Mouse (Mus musculus) embryonic fibroblast, embryonic 13.5 days (primary cell): Measurements from ENCODE around the gene Ankrd37.

Experiments
- CTCF ChIP-seq: IDR thresholded peaks from 2 replicates; pipeline ENCODE4 v1.5.1; 2011; ENCODE audit warnings: mild to moderate bottlenecking, control low read depth, low read length, moderate library complexity, borderline replicate concordance; ENCODE audit not compliant: insufficient read depth
- POLR2A ChIP-seq: IDR thresholded peaks from 2 replicates; pipeline ENCODE4 v1.6.1; 2011; ENCODE audit warnings: low read depth, mild to moderate bottlenecking, control low read depth, low read length, moderate library complexity

- TF ChIP-seq CTCF: no peak
- no peak for TF ChIP-seq POLR2A
These were observed 1.7 kb upstream of the Ankrd37 start for GRCm38 (mm10) chr8:46007050-46007672.
